Mouse (Mus musculus) heart, postnatal 0 days (tissue): Measurements from ENCODE around the gene Ccni. TPM values are rescaled to one million over a fixed set of nuclear protein-coding genes. Genes with fewer than 3 reads are reported as not detected.

Experiments
- ATAC-seq: fragments of 200-750 bp; cut with Nextera tagmentation; 2 replicates; pipeline ENCODE4 v1.8.0; 2017; ENCODE audit warnings: low read depth, moderate number of reproducible peaks, moderate library complexity; ENCODE audit not compliant: insufficient read depth
- DNase-seq: peaks from one replicate; pipeline ENCODE4 v3.0.0-alpha.2; 2016; ENCODE audit warnings: low spot score
- H3K27ac ChIP-seq: fragments of 300-500 bp; sonication (generic); 2 replicates; pipeline ENCODE4 v1.5.1; 2014; ENCODE audit warnings: low read depth, mild to moderate bottlenecking
- H3K27me3 ChIP-seq: fragments of 300-500 bp; sonication (generic); 2 replicates; pipeline ENCODE4 v1.6.1; 2014; ENCODE audit warnings: low read length, mixed read lengths; ENCODE audit not compliant: control insufficient read depth, insufficient read depth
- H3K36me3 ChIP-seq: fragments of 300-500 bp; sonication (generic); replicated peaks from 2 replicates; pipeline ENCODE4 v1.6.1; 2014; ENCODE audit warnings: low read length, mixed read lengths; ENCODE audit not compliant: control insufficient read depth, insufficient read depth
- H3K4me1 ChIP-seq: fragments of 300-500 bp; sonication (generic); 2 replicates; pipeline ENCODE4 v1.6.1; 2014; ENCODE audit warnings: antibody characterized with exemption; ENCODE audit not compliant: control insufficient read depth, insufficient read depth
- H3K4me2 ChIP-seq: fragments of 300-500 bp; sonication (generic); 2 replicates; pipeline ENCODE4 v1.6.1; 2014; ENCODE audit warnings: low read depth, mild to moderate bottlenecking, low read length, moderate library complexity
- H3K4me3 ChIP-seq: fragments of 300-500 bp; sonication (generic); 2 replicates; pipeline ENCODE4 v1.5.1; 2014; ENCODE audit warnings: low read depth, low read length
- H3K9ac ChIP-seq: fragments of 300-500 bp; sonication (generic); replicated peaks from 2 replicates; pipeline ENCODE4 v1.6.1; 2014; ENCODE audit warnings: low read depth, low read length, mixed read lengths
- H3K9me3 ChIP-seq: fragments of 300-500 bp; sonication (generic); replicated peaks from 2 replicates; pipeline ENCODE4 v1.6.1; 2016; ENCODE audit warnings: low read length; ENCODE audit not compliant: control insufficient read depth
- CTCF ChIP-seq: IDR thresholded peaks from 2 replicates; pipeline ENCODE4 v1.5.1; 2016; ENCODE audit warnings: antibody characterized with exemption, control low read depth, low read depth
- EP300 ChIP-seq: IDR thresholded peaks from 2 replicates; pipeline ENCODE4 v1.6.1; 2016; ENCODE audit warnings: antibody characterized with exemption, low read depth
- WGBS: fragments of 180-500 bp; shearing (Covaris S2); extraction: QIAGEN DNeasy Blood & Tissue Kit; methylation state at CpG from one replicate; pipeline ENCODE4 v1.1.7; 2014; 5-methylcytosine and 5-hydroxymethylcytosine counted together
- polyA plus RNA-seq: library from polyadenylated mRNA; unstranded; fragments of >200 nt; fragmentation: Nextera tagmentation; extraction: Ambion mirVana; gene quantifications from 2 replicates; pipeline ENCODE4 v1.2.1, GENCODE M21; 2015
- total RNA-seq: library from RNA; depleted of rRNA; stranded (reverse); fragments of >200 nt; gene quantifications from 2 replicates; pipeline ENCODE4 v1.2.3, GENCODE M21; 2014; ENCODE audit warnings: low replicate concordance

Ccni gene
- total and polyA plus RNA-seq, 2 experiments from 2014 or later, result 87.5 to 210 TPM

DNA sequence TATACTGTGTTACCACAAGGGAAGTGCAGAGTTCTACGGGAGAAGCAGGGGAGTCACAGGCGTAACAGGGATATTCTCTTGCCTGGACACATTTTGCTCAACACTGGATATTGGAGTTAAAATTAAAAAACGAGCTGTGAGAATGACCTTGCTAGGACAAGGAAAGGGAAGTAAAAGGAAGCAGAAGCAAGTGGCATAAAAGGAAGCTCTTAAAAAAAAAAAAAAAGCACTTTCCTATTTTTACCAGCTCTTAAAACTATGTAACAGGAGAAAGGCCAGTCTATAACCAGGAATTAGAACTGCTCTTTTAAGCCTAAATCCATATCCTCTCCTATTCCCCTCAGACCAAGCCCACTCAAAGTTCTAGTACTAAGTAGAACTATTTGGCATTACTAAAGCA lies 8.1 kb downstream of the Ccni start:
- H3K27me3 ChIP-seq, result no peaks in the 10 kb centered on the region
- no peak for TF ChIP-seq EP300
- no peak for TF ChIP-seq CTCF
- no peak overlapping the region for H3K27ac ChIP-seq
- H3K9ac ChIP-seq, result no peak overlapping the region
- H3K4me1 ChIP-seq, result peaks cover 10% of the 10 kb centered on the region
- peaks cover 47% of the 10 kb centered on the region for H3K36me3 ChIP-seq
- no peaks in the 10 kb centered on the region for H3K9me3 ChIP-seq
- no peak overlapping the region for H3K4me3 ChIP-seq
- DNase-seq, result no peak
- no peak for ATAC-seq
- WGBS, result 66% methylated on average over 3 of the region's 3 CpGs
- H3K4me2 ChIP-seq, result no peak overlapping the region

DNA sequence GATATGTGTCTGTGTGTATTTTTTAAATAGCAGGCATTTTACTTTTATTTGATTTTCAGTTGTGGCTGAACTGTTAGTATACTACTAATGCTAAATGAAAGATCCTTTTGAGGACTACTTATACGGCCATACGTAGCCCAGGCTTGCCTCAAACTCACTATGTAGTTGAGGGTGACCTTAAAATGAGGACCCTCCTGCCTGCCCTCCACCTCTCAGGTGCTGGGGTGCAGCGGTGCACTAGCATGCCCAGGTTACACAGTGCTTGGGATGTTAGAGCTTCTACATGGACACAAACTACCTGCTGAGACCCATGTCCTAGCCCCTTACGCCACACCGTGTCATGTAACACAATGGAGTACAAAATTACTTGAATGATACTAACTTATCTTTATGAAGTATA lies 15.9 kb downstream of the Ccni start:
- TF ChIP-seq EP300 (no peak), CTCF (no peak)
- 96% methylated on average over 5 of the region's 5 CpGs for WGBS
- H3K36me3 ChIP-seq, result peaks cover 49% of the 10 kb centered on the region

DNA sequence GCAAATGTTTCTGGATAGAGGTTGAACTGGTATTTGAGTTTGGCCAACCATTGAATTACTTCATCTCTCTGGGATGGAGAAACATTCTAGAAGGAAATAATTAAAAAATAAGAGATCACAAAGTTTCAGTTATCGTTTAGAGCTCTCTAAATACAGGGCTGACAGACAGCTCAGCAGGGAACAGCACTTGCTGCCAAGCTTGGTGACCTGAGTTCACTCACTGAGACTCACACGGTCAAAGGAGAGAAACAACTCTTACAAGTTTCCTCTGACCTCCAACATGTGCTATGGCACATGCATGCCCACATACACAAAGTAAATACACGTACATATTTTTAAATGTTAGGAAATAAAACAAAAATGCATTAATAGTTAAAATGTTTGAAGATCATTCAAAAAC lies 16.7 kb downstream of the Ccni start:
- WGBS, result 65% methylated on average over 3 of the region's 3 CpGs
- no peak overlapping the region for H3K4me3 ChIP-seq
- H3K27ac ChIP-seq, result no peak overlapping the region
- H3K4me2 ChIP-seq, result no peak overlapping the region
- H3K9me3 ChIP-seq, result no peaks in the 10 kb centered on the region
- DNase-seq (no peak), ATAC-seq (no peak)
- H3K9ac ChIP-seq, result no peak overlapping the region
- TF ChIP-seq CTCF (no peak), EP300 (no peak)
- no peaks in the 10 kb centered on the region for H3K27me3 ChIP-seq
- H3K36me3 ChIP-seq, result peaks cover 54% of the 10 kb centered on the region
- no peaks in the 10 kb centered on the region for H3K4me1 ChIP-seq

More for the DNA sequence above, 15.9 kb downstream of the Ccni start:
- Histone ChIP-seq H3K9me3 (no peaks in the 10 kb centered on the region), H3K27ac (no peak overlapping the region), H3K4me2 (no peak overlapping the region), H3K4me3 (no peak overlapping the region), H3K4me1 (no peaks in the 10 kb centered on the region), H3K9ac (no peak overlapping the region), H3K27me3 (no peaks in the 10 kb centered on the region)
- DNase-seq (no peak), ATAC-seq (no peak)

DNA sequence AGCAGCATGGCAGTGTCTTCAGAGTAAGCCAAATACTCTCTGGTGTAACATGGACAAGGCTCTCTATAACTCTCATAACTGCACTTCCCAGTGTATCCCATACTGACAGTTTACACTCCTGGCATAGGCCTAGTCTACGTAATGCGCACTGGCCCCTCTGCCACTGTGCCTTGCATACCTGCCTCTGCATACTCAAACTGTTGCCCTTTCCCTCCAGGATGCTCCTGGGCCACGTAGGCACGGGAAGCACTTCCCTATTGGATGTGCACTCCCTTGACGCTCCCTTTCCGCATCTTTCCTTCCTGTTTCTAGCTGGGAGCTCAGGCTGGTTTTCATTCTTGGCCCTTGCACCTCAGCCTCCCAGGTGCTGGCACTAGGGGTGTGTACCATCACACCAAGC lies 21.7 kb downstream of the Ccni start:
- Histone ChIP-seq H3K27me3 (no peaks in the 10 kb centered on the region), H3K4me3 (no peak overlapping the region), H3K9ac (no peak overlapping the region), H3K36me3 (peaks cover 60% of the 10 kb centered on the region), H3K9me3 (no peaks in the 10 kb centered on the region), H3K4me1 (no peaks in the 10 kb centered on the region), H3K27ac (no peak overlapping the region), H3K4me2 (no peak overlapping the region)
- DNase-seq (no peak), ATAC-seq (no peak)
- no peak for TF ChIP-seq EP300
- TF ChIP-seq CTCF, result no peak
- WGBS, result 87% methylated on average over 6 of the region's 6 CpGs

DNA sequence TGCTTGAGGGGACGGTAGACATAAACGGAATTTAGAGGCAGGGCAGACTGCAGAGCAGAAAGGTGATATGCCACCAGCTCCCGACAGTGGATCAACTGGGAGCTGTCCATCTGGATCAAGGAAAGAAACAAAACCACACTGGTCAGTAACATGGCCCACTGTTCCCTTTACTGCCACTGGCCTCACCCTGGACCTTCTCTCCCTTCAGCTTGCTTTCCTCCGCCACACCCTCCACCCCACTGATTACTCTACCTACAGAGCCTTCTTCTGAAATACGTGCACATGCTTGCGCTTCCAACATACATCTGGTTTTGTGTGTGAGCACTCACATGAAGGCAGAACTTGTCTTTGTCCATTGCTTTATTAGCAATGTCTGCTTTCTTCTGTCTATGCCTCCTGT lies 23.0 kb downstream of the Ccni start:
- Histone ChIP-seq H3K4me1 (no peaks in the 10 kb centered on the region), H3K27ac (no peak overlapping the region), H3K9me3 (no peaks in the 10 kb centered on the region), H3K4me3 (no peak overlapping the region), H3K9ac (no peak overlapping the region), H3K36me3 (peaks cover 55% of the 10 kb centered on the region), H3K27me3 (no peaks in the 10 kb centered on the region), H3K4me2 (no peak overlapping the region)
- DNase-seq (no peak), ATAC-seq (no peak)
- 75% methylated on average over 6 of the region's 6 CpGs for WGBS
- no peak for TF ChIP-seq CTCF
- no peak for TF ChIP-seq EP300

DNA sequence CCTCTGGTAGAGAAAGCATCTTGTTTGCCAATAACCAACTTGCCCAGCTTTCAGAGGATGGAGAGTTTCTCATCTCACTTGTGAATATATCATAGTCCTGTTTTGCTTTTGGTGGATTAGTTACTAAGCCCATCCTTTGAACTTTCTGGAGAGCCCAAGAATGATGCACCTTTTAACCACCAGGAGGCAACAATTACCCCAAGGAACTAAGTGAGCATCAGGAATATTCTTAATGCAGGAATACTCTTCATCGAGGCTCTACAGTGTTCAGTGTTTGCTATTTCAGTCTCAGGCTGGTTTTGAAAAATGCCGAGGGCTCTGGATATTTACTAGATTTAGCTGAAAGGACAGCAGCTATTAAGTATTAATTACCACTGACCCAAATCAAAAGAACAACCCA lies 26.0 kb downstream of the Ccni start:
- DNase-seq (peak; percentile 21), ATAC-seq (peak; percentile 33; the same call in 1 of the 2 replicates)
- Histone ChIP-seq H3K27ac (no peak overlapping the region), H3K9ac (no peak overlapping the region), H3K36me3 (peaks cover 34% of the 10 kb centered on the region), H3K27me3 (no peaks in the 10 kb centered on the region), H3K4me2 (no peak overlapping the region), H3K4me1 (no peaks in the 10 kb centered on the region), H3K9me3 (no peaks in the 10 kb centered on the region), H3K4me3 (no peak overlapping the region)
- TF ChIP-seq EP300, result no peak
- TF ChIP-seq CTCF, result peak; percentile 59
- WGBS, result 41% methylated on average over 2 of the region's 2 CpGs
